12 mouse cellular contexts compared by ENCODE assay signal in the genomic region with DNA sequence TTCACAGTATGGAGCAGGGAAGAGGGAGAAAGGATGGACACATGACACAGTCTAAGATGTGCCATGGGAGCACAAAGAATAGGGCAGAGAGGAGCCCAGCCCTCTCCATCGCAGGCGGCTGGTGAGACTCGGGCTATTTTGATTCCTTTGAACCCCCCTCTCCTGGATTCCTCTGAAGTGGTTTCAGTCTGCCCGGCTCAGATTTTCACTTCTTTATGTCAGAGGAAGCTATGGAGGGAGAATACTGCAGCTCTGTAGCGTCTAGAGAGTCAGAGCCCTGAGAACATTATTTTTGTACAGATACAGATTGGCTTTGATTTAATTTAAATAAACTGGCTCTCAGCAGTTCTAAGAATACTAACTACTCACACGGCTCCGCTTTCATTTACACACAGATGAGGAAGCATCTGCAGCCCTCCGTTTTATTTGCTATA. TPM values are rescaled to one million over a fixed set of nuclear protein-coding genes. Genes with fewer than 3 reads are reported as not detected.
A peak's percentile ranks its signal among the peaks of the same experiment; 100 is the strongest.
DNase-seq lines count a peak whose midpoint lies in the region; ATAC-seq lines count a peak whose summit lies in the region.
"Had no signal": no experiment of that assay in that cellular context is flagged by ENCODE, and none has a peak within 500 bp of the region (broad histone marks: within the 10 kb centered on the region; RNA-seq: fewer than 3 reads in every experiment).

No protein-coding gene starts in this region.

- no peak overlapping the region for H3K9ac ChIP-seq in heart, embryonic 15.5 days
- no peak overlapping the region for H3K9ac ChIP-seq in embryonic facial prominence, embryonic 12.5 days
- 0 out of 2 replicates have a peak overlapping the region, but pooled peaks have one; percentile 11 for H3K9ac ChIP-seq in forebrain, embryonic 15.5 days (replicated peaks)
- peak overlapping the region; percentile 23; the same call in 1 of the 2 replicates for H3K9ac ChIP-seq in midbrain, embryonic 14.5 days (replicated peaks; ENCODE audit: low read length)

- no peak for ATAC-seq in heart, embryonic 15.5 days (replicated peaks; ENCODE audit: insufficient number of reproducible peaks, insufficient read depth, low FRiP score, low read depth)
- ATAC-seq in embryonic facial prominence, embryonic 12.5 days (ENCODE audit: insufficient number of reproducible peaks, insufficient read depth, low FRiP score, low TSS enrichment) = no peak
- peak; percentile 71 for ATAC-seq in forebrain, embryonic 15.5 days (replicated peaks)
- ATAC-seq in midbrain, embryonic 14.5 days (ENCODE audit: low FRiP score, low TSS enrichment) = no peak

- H3K4me3 ChIP-seq in heart, embryonic 15.5 days = no peak overlapping the region
- H3K4me3 ChIP-seq in embryonic facial prominence, embryonic 12.5 days = no peak overlapping the region
- no peak overlapping the region for H3K4me3 ChIP-seq in forebrain, embryonic 15.5 days
- no peak overlapping the region for H3K4me3 ChIP-seq in midbrain, embryonic 14.5 days (replicated peaks; ENCODE audit: low read depth, low read length)
- H3K4me3 ChIP-seq: myocyte had no signal

- no peak overlapping the region for H3K27ac ChIP-seq in heart, embryonic 15.5 days
- H3K27ac ChIP-seq in embryonic facial prominence, embryonic 12.5 days = peak overlapping the region; percentile 41
- H3K27ac ChIP-seq in forebrain, embryonic 15.5 days (replicated peaks) = peak overlapping the region; percentile 82
- H3K27ac ChIP-seq in midbrain, embryonic 14.5 days (replicated peaks; ENCODE audit: low read depth, low read length) = peak overlapping the region; percentile 78

- no peaks in the 10 kb centered on the region for H3K36me3 ChIP-seq in heart, embryonic 15.5 days
- H3K36me3 ChIP-seq in embryonic facial prominence, embryonic 12.5 days = no peaks in the 10 kb centered on the region
- H3K36me3 ChIP-seq in forebrain, embryonic 15.5 days = no peaks in the 10 kb centered on the region
- H3K36me3 ChIP-seq in midbrain, embryonic 14.5 days (ENCODE audit: control insufficient read depth, insufficient read depth, low read length) = no peaks in the 10 kb centered on the region

- no peaks in the 10 kb centered on the region for H3K9me3 ChIP-seq in heart, embryonic 15.5 days (replicated peaks)
- H3K9me3 ChIP-seq in embryonic facial prominence, embryonic 12.5 days = no peaks in the 10 kb centered on the region
- no peaks in the 10 kb centered on the region for H3K9me3 ChIP-seq in forebrain, embryonic 15.5 days
- H3K9me3 ChIP-seq in midbrain, embryonic 14.5 days (ENCODE audit: control insufficient read depth, low read length) = no peaks in the 10 kb centered on the region

- peak overlapping the region; percentile 20; the same call in 1 of the 2 replicates for H3K4me2 ChIP-seq in heart, embryonic 15.5 days
- no peak overlapping the region for H3K4me2 ChIP-seq in embryonic facial prominence, embryonic 12.5 days (replicated peaks)
- H3K4me2 ChIP-seq in forebrain, embryonic 15.5 days (replicated peaks) = peak overlapping the region; percentile 24; the same call in 1 of the 2 replicates
- H3K4me2 ChIP-seq in midbrain, embryonic 14.5 days (ENCODE audit: low read length) = peak overlapping the region; percentile 35

- H3K27me3 ChIP-seq in heart, embryonic 15.5 days = no peaks in the 10 kb centered on the region
- no peaks in the 10 kb centered on the region for H3K27me3 ChIP-seq in embryonic facial prominence, embryonic 12.5 days
- no peaks in the 10 kb centered on the region for H3K27me3 ChIP-seq in forebrain, embryonic 15.5 days
- no peaks in the 10 kb centered on the region for H3K27me3 ChIP-seq in midbrain, embryonic 14.5 days (ENCODE audit: control insufficient read depth, insufficient read depth, low read length)
- H3K27me3 ChIP-seq: CH12.LX had no signal

- DNase-seq in heart, postnatal 36 days = no peak
- peak; percentile 64 for DNase-seq in midbrain, embryonic 14.5 days
- no peak for DNase-seq in layer of hippocampus, adult 11-12 months (ENCODE audit: low spot score)
- DNase-seq in left cerebral cortex, adult 18-20 months (ENCODE audit: low spot score in 2 of 2) = no peak
- DNase-seq: kidney, adult 9 months had no signal

- H3K4me1 ChIP-seq in heart, embryonic 15.5 days (replicated peaks) = peaks cover 14% of the 10 kb centered on the region
- H3K4me1 ChIP-seq in embryonic facial prominence, embryonic 12.5 days = peaks cover 18% of the 10 kb centered on the region
- H3K4me1 ChIP-seq in forebrain, embryonic 15.5 days = peaks cover 57% of the 10 kb centered on the region
- H3K4me1 ChIP-seq in midbrain, embryonic 14.5 days (ENCODE audit: control insufficient read depth, insufficient read depth, low read length) = peaks cover 33% of the 10 kb centered on the region

- intact Hi-C loops in heart, postnatal 36 days (cut with DNase I) = no loop called here

- WGBS in heart, embryonic 15.5 days = 37% methylated on average over 8 of the region's 8 CpGs
- 41% methylated on average over 8 of the region's 8 CpGs for WGBS in embryonic facial prominence, embryonic 12.5 days
- 7% methylated on average over 8 of the region's 8 CpGs for WGBS in forebrain, embryonic 15.5 days
- 28% methylated on average over 8 of the region's 8 CpGs for WGBS in midbrain, embryonic 14.5 days

RNA-seq across cellular contexts. Expression of gene AU040320, which starts 25.8 kb away (rescaled TPM):
- 20.2 and 21.9 TPM in 2 replicates for polyA plus RNA-seq in heart, embryonic 15.5 days (2015; fragmentation: Nextera tagmentation; extraction: Ambion mirVana)
- total RNA-seq in heart, postnatal 36 days (2021) = 10 to 100 TPM; 29.4 to 33.5 TPM
- 18.1 and 20.4 TPM in 2 replicates for polyA plus RNA-seq in embryonic facial prominence, embryonic 12.5 days (2016; fragmentation: Nextera tagmentation; extraction: Ambion mirVana)
- polyA plus RNA-seq in forebrain, embryonic 15.5 days (2015; fragmentation: Nextera tagmentation; extraction: Ambion mirVana) = 32.2 and 35.4 TPM in 2 replicates
- polyA plus RNA-seq in midbrain, embryonic 14.5 days (2014; fragmentation: Nextera tagmentation; extraction: Ambion mirVana) = 35.8 and 38.9 TPM in 2 replicates
- 10 to 100 TPM; 53.4 to 61.8 TPM for total RNA-seq in left cerebral cortex, adult 18-20 months (2021)

RNA-seq across cellular contexts. Expression of gene Ncdn, which starts 25.9 kb away (rescaled TPM):
- 18.6 and 25.8 TPM in 2 replicates for polyA plus RNA-seq in heart, embryonic 15.5 days (2015; fragmentation: Nextera tagmentation; extraction: Ambion mirVana)
- 10 to 100 TPM; 13.0 to 16.0 TPM for total RNA-seq in heart, postnatal 36 days (2021)
- polyA plus RNA-seq in embryonic facial prominence, embryonic 12.5 days (2016; fragmentation: Nextera tagmentation; extraction: Ambion mirVana) = 35.2 and 37.2 TPM in 2 replicates
- polyA plus RNA-seq in forebrain, embryonic 15.5 days (2015; fragmentation: Nextera tagmentation; extraction: Ambion mirVana) = 95.0 and 102 TPM in 2 replicates
- 88.9 and 91.8 TPM in 2 replicates for polyA plus RNA-seq in midbrain, embryonic 14.5 days (2014; fragmentation: Nextera tagmentation; extraction: Ambion mirVana)
- 1,000 to 10,000 TPM; 1,037 to 1,100 TPM for total RNA-seq in left cerebral cortex, adult 18-20 months (2021)

RNA-seq across cellular contexts. Expression of gene Tfap2e, which starts 43.1 kb away (rescaled TPM):
- polyA plus RNA-seq in heart, embryonic 15.5 days (2015; fragmentation: Nextera tagmentation; extraction: Ambion mirVana) = not detected in 2 replicates
- not detected for total RNA-seq in heart, postnatal 36 days (2021)
- 0.34 TPM in 1 of 2 replicates, not detected in the other for polyA plus RNA-seq in embryonic facial prominence, embryonic 12.5 days (2016; fragmentation: Nextera tagmentation; extraction: Ambion mirVana)
- polyA plus RNA-seq in forebrain, embryonic 15.5 days (2015; fragmentation: Nextera tagmentation; extraction: Ambion mirVana) = 0.78 and 1.0 TPM in 2 replicates
- polyA plus RNA-seq in midbrain, embryonic 14.5 days (2014; fragmentation: Nextera tagmentation; extraction: Ambion mirVana) = 0.97 and 2.0 TPM in 2 replicates
- not detected for total RNA-seq in left cerebral cortex, adult 18-20 months (2021)
- total RNA-seq: CH12.LX had no signal
- polyA plus RNA-seq: gonadal fat pad, adult 2 months; limb, embryonic 11.5 days had no signal

Comparison
In these comparisons a context has a peak if more than half of its experiments do, and no peak if none do; other contexts are left out.
1. H3K9ac ChIP-seq: peak in forebrain, embryonic 15.5 days (single experiment) and midbrain, embryonic 14.5 days (single experiment); none in heart, embryonic 15.5 days (single experiment) and embryonic facial prominence, embryonic 12.5 days (single experiment).